Mouse (Mus musculus) ES-E14 (cell line): Measurements from ENCODE around the gene Phf1. TPM values are rescaled to one million over a fixed set of nuclear protein-coding genes. Genes with fewer than 3 reads are reported as not detected.

Experiments
- DNase-seq: peaks from one replicate; pipeline ENCODE4 v3.0.0-alpha.2; 2013; ENCODE audit warnings: low read depth, low spot score
- H3K27ac ChIP-seq: 2 replicates; pipeline ENCODE4 v1.5.1; 2012; ENCODE audit warnings: low read depth, mild to moderate bottlenecking, low read length, moderate library complexity, mixed read lengths; ENCODE audit not compliant: poor library complexity, insufficient read depth, severe bottlenecking
- H3K36me3 ChIP-seq: 2 replicates; pipeline ENCODE4 v1.6.1; 2012; ENCODE audit warnings: mild to moderate bottlenecking, low read length, moderate library complexity, mixed read lengths; ENCODE audit not compliant: control insufficient read depth, poor library complexity, insufficient read depth, severe bottlenecking
- H3K4me1 ChIP-seq, 2 experiments: fragments of 150-350 bp in 1 of 2; sonication (generic) in 1 of 2; 2 replicates each; pipeline ENCODE4 v1.6.1; 2012; ENCODE audit warnings: low read length in 2 of 2, mild to moderate bottlenecking in 1 of 2, mixed read lengths in 1 of 2; ENCODE audit not compliant: control insufficient read depth in 2 of 2, insufficient read depth in 2 of 2, poor library complexity in 1 of 2
- H3K4me3 ChIP-seq, 2 experiments: fragments of 150-350 bp in 1 of 2; sonication (generic) in 1 of 2; 2 replicates each; pipeline ENCODE4 v1.5.1; 2012; ENCODE audit warnings: low read length in 2 of 2, low read depth in 1 of 2, mild to moderate bottlenecking in 1 of 2, mixed read lengths in 1 of 2; ENCODE audit not compliant: insufficient read depth in 1 of 2, poor library complexity in 1 of 2, severe bottlenecking in 1 of 2
- H3K9ac ChIP-seq: 2 replicates; pipeline ENCODE4 v1.6.1; 2012; ENCODE audit warnings: low read depth, mild to moderate bottlenecking, low read length, mixed read lengths; ENCODE audit not compliant: poor library complexity, insufficient read depth, severe bottlenecking
- H3K9me3 ChIP-seq: fragments of 150-350 bp; sonication (generic); 2 replicates; pipeline ENCODE4 v1.6.1; 2012; ENCODE audit warnings: low read depth, mild to moderate bottlenecking, low read length; ENCODE audit not compliant: control insufficient read depth, insufficient read depth
- CHD2 ChIP-seq: IDR thresholded peaks from 2 replicates; pipeline ENCODE4 v1.6.1; 2014; ENCODE audit warnings: mild to moderate bottlenecking, low read depth, low read length, inconsistent platforms
- HCFC1 ChIP-seq: IDR thresholded peaks from 2 replicates; pipeline ENCODE4 v1.6.1; 2012; ENCODE audit warnings: low read length, inconsistent platforms, borderline replicate concordance; ENCODE audit not compliant: insufficient read depth
- MAFK ChIP-seq: IDR thresholded peaks from 2 replicates; pipeline ENCODE4 v1.6.1; 2014; ENCODE audit warnings: mild to moderate bottlenecking, low read depth, low read length, inconsistent platforms; ENCODE audit not compliant: insufficient read depth
- ZC3H11A ChIP-seq: IDR thresholded peaks from 2 replicates; pipeline ENCODE4 v1.6.1; 2012; ENCODE audit warnings: low read depth, mild to moderate bottlenecking, inconsistent platforms, low read length, borderline replicate concordance
- ZNF384 ChIP-seq: IDR thresholded peaks from 2 replicates; pipeline ENCODE4 v1.6.1; 2012; ENCODE audit warnings: low read depth, low read length, inconsistent platforms
- in situ Hi-C, 2 experiments: fragments of 600-800 bp; cut with MboI; formaldehyde crosslinking; loops; one replicate each; pipeline ENCODE4 v1.15.1; 2025; ENCODE audit warnings: low sequenced_read_pairs in 2 of 2, inconsistent platforms in 1 of 2; ENCODE audit not compliant: unreplicated experiment in 2 of 2
- total RNA-seq: library from RNA; depleted of rRNA; stranded (reverse); fragments of 300-350 nt; gene quantifications from 2 replicates; pipeline ENCODE4 v1.2.3, GENCODE M21; 2012

Phf1 gene
- total RNA-seq, 1 experiment, result 9.4 TPM

DNA sequence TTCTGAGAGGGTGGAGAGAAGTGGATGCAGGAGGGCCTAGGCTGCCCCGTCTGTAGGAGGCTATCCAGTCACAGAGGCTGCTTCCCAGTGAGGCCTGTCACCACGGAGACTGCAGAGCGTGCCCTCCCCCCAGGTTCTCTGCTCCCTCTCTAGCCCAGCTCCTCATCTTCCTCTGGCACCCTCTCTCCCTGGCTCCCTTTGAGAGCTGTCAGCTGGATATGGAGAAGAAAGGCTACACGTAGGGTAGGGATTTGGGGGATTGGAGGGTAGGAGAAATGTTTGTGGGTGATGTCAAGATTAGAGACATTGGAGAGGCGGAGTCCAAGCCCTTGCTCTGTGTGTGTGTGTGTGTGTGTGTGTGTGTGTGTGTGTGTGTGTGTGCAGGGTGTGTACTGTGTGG is 17.0 kb downstream of the Phf1 start:
- Histone ChIP-seq H3K9me3 (no peaks in the 10 kb centered on the region), H3K9ac (no peak overlapping the region), H3K36me3 (peaks cover 2% of the 10 kb centered on the region; the same call in 1 of the 2 replicates), H3K4me3 (no peak overlapping the region), H3K4me1 (peaks cover 2 to 38% of the 10 kb centered on the region in 2 experiments; a peak in 2 of 4 replicates), H3K27ac (no peak overlapping the region)
- DNase-seq, result no peak
- in situ Hi-C loops, result no loop called here
- TF ChIP-seq ZNF384 (no peak), MAFK (no peak), HCFC1 (no peak), CHD2 (no peak), ZC3H11A (no peak)

DNA sequence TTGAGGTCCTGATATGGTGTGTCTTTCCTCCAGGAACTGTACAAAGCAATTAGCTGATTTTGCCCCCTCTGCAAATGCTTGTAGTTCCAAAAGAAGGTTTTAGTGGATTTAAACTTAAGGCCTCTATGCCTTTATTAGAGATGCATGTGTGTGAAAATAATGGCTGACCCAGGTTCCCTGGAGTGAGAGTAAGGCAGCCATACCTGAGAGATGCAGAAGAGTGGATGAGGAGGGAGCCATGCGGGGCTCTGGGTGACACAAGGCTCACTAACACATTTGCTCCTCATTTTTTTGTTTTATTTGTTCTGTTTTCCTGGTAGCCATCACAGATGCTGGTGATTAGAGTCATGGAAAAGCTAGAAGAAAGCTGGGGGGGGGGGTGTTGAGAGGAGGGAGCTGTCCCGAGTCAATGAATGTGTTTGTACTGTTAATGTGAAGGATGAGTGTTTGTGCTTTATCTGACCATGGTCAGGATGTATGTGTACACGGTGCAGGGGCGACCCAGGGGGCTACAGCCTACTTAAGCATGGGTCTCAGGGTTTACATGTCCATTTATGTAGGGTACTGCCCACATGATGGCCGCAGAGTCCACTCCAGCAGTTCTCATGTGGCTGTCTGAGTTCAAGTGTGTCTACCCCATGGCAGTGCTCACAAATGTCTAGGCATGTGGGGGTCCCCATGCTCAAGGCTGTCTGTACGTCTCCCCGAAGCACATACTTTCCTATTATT is 17.9 kb downstream of the Phf1 start:
- Histone ChIP-seq H3K9ac (no peak overlapping the region), H3K36me3 (peaks cover 8% of the 10 kb centered on the region; the same call in 1 of the 2 replicates), H3K27ac (no peak overlapping the region), H3K4me3 (no peak overlapping the region; a peak in 1 of 4 replicates), H3K4me1 (peaks cover 2 to 37% of the 10 kb centered on the region in 2 experiments; a peak in 2 of 4 replicates), H3K9me3 (no peaks in the 10 kb centered on the region)
- DNase-seq, result no peak
- in situ Hi-C loops, result no loop called here
- TF ChIP-seq ZC3H11A, result no peak
- TF ChIP-seq HCFC1, result no peak
- no peak for TF ChIP-seq MAFK
- no peak for TF ChIP-seq CHD2
- no peak for TF ChIP-seq ZNF384

DNA sequence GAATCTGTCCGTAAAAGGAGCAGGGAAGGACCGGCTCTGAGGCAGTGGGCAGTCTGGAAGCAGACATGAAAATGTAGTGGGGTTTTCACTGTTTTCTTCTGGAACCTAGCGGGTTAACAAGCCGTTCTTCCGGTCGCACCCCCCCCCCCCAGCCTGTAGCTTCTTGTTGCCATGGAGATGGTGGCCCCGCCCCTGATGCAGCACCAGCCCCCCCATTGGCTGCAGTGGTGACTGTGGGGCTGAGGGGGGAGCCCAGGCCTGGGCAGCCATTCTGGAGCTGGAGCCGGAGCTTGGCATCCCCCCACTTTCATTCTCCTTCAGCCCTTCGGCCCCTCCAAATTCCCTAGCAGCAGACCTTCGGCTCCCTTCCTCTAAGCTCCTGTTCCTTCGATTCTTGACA is 18.6 kb downstream of the Phf1 start:
- in situ Hi-C loops, result no loop called here
- Histone ChIP-seq H3K9me3 (no peaks in the 10 kb centered on the region), H3K9ac (no peak overlapping the region; the same call in 1 of the 2 replicates), H3K4me1 (peaks cover 2 to 35% of the 10 kb centered on the region in 2 experiments; a peak in 2 of 4 replicates), H3K4me3 (peak overlapping the region; percentile 31 to 50; a peak in 2 of 4 replicates), H3K27ac (no peak overlapping the region), H3K36me3 (peaks cover 8% of the 10 kb centered on the region; the same call in 1 of the 2 replicates)
- TF ChIP-seq ZC3H11A, result no peak
- no peak for TF ChIP-seq MAFK
- TF ChIP-seq CHD2, result no peak
- no peak for TF ChIP-seq ZNF384
- TF ChIP-seq HCFC1, result no peak
- DNase-seq, result no peak

DNA sequence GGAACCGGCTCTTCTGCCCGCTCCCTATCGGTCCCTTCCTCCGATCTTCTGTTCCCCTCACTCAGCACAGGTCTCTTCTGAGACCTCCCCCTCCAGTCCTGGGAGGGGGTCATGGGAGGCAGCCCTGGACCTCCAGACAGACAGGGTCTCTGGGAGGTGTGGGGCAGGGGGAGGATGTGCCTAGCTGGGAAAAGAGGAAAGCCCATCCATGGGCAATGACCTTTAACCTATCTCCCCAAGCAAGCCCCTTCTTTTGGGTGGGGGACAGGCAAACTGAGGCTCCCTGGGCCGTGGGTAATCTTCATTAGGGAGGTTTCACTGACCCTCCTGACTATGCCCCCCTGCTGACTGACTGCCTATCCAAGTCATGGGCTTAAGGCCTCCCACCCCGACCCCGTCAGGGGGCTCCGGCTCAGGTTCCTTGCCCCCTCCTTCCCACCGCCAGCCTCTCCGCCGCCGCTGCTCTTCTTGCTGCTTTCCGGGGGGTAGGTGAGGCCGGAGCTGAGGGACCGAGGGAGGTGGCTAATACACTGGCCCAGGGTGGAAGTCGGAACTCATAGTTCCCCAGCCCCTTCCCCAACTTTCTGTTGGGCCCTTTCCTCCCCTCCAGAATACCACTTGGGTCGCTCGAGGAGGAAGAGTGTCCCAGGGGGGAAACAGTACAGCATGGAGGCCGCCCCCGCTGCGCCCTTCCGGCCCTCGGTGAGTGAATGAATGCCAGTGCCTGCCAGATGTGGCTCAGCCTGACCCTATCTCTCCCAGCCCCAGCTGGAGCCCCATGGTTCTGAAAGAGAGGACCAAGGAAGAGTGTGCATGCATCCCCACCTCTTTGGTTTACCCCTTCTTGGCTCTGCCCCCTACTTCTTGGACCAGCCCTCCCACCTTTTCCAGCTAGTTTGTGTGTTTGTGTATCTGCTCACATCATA is 19.4 kb downstream of the Phf1 start:
- in situ Hi-C loops, result no loop called here

More for the DNA sequence above, 19.4 kb downstream of the Phf1 start:
- H3K9me3 ChIP-seq, result no peaks in the 10 kb centered on the region
- peaks cover 2 to 35% of the 10 kb centered on the region in 2 experiments; a peak in 2 of 4 replicates for H3K4me1 ChIP-seq
- H3K4me3 ChIP-seq, result peak overlapping the region; percentile 31 to 50; a peak in 3 of 4 replicates
- DNase-seq, result no peak
- no peak overlapping the region; the same call in 1 of the 2 replicates for H3K27ac ChIP-seq
- peak overlapping the region; percentile 54 for H3K9ac ChIP-seq
- TF ChIP-seq ZNF384, result no peak
- no peak for TF ChIP-seq MAFK
- TF ChIP-seq HCFC1, result no peak
- TF ChIP-seq CHD2, result no peak
- TF ChIP-seq ZC3H11A, result no peak
- peaks cover 13% of the 10 kb centered on the region for H3K36me3 ChIP-seq
